Mouse (Mus musculus): ENCODE measurements around the gene Olfr868.

Gene Olfr868

DNA sequence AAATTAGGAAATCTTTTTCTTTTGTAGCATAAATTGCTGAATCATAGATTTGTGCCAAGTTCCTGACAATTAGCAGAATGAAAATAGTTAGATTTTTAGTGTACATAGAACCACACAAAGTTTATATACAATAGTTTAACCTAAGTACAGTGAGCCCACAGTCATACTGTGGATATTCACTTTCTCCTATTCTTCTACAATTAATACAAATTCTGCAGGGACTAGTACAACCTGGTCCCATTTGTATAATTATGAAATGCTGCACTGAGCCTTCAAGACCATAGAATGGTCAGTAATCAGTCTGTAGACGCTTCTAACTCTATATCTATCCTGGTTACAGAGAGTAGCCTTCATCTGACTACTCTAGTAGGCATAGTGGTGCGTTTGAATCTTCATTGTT lies at the start of gene Olfr868:
Gene Olfr868, plus strand, starts transcription at position 301 of the 400 bp plus-strand sequence.
- no peak for DNase-seq

DNA sequence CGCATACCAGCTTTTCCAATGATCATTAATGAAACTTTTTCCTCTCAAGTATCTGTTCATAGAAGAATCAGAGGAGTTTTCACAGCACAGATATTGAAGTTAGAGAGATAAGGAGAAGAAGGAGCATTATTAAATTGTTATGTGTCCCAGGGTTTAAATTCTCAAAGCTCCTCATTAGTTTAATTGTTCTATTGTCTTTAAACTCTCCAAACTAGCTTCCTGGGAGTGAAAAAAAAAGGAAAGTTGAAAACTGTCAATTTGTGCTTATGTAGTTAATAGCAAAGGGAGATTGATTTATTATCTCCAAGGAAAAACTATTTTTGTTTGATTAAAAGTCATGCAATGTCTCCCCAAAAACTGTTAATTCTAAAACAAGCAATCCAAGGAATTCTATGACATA lies 41.0 kb upstream of the Olfr868 start, which contains the start of gene Olfr867:
Gene Olfr867, minus strand, starts transcription at position 101 of the 400 bp plus-strand sequence.
- DNase-seq: no peak

DNA sequence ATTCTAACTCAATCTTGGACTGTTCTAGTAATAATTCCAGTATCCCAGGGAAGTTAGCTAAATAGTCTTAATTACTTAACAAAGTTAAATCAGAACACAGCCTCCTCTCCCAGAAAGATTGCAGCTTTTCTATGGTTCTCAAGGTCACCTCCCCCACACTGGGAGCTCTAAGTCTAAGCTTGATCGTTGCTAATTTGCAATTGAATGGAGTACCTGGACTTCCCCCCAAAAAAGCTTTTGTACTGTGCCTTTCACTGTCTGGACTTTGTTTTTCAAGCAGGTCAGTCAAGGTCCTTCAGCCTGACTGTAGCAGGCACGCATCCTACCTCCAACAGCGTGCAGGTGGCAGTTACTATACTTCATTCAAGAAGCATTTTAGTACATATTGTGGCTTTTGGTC lies 28.2 kb upstream of the Olfr868 start:
- no peak for DNase-seq

DNA sequence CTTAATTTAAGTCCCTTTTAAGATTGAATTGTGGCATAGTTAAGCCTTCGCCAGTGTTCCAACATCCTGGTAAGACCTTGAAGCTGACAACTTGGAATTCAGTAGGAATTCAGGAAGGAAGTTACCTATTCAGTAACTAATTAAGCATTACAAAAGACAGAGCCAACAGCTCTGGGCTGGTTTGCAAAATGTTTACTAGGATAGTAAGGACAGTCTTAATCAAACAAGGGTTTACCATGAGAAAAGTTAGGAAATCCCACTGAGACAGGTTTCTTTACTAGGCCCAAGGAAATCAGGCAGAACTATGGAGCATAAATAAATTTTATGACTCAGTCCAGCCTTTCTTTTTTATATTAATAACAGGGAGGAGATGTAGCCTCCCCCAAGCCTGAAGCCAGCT lies 27.1 kb upstream of the Olfr868 start:
- DNase-seq: no peak

DNA sequence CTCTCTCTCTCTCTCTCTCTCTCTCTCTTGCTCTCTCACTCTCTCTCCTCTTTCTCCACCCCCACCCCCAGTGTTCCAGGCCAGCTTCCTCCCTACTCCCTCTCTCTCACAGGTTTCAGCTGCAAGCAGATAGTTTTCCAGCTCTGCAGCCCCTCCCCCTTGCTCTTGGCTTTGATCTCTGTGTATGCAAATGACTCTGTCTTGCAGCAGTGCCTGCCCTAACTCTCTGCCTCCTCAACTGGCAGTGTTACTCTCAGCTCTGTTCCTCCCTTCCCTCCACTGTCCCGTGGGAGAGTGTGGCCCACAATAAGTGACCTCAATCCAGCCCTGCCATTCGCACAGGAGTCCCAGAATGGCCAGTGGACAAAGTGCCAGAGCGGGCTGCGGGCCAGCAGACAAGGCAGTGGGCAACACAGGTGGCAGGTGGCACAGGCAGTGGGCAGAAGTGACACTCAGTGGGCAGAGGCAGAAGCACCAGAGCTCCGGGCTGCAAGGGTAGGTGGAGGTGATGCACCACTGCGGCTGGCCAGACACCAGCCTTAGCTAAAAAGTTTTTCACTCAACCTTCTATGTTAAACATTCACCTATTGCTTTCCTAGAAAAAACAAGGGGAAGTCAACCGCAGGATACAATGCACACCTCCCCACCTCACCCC lies 24.8 kb upstream of the Olfr868 start:
- DNase-seq: no peak

DNA sequence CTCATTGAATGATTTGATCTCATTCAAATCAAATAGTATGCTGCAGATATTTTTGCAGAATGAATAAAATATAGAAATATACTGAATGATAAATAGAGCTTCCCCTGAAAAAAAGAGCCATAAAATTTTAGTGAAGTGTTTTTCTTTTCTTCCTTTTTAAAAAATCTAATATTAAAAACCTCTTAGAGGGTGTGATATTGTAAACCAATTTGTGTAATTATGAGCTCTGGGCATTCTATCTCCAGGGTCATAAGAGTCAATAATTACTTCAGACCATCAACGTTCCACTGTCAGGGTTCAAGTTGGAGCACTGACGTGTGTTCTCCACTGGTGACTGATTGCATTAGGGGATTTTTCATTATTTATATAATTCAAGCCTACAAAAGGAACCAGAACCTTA lies 30.3 kb downstream of the Olfr868 start, which contains the start of gene Olfr869:
Gene Olfr869, plus strand, starts transcription at position 301 of the 400 bp plus-strand sequence.
- no peak for DNase-seq

DNA sequence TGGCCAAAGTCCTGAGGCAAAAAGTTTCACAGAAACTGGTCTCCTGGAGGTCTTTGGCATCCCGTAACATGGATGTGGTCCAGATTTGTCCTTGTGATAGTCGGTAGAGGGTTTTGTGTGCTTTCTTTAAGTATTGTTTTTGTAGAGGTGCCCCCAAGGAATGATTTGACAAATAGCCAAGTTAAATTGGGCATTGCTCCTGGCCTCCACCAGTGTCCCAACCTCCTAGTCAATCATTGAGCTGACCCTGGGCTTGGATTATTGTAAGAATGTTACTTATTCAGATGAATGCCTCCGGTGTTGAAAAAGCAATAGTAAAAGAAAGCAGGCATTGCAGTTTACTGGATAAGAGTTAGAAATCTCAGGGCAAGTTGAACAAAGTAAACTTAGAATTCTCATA lies 51.3 kb downstream of the Olfr868 start:
- DNase-seq: no peak

Measured in thymus, adult 18-20 months (tissue).